Mouse (Mus musculus): ENCODE data around the gene Dusp6. TPM values are rescaled to one million over a fixed set of nuclear protein-coding genes. Genes with fewer than 3 reads are reported as not detected.

Dusp6 gene
- polyA plus RNA-seq, 1 experiment, result 0.10 TPM

- Histone ChIP-seq H3K36me3 (ENCODE audit: control insufficient read depth) (peaks cover 3% of the 10 kb centered on the region; the same call in 1 of the 2 replicates), H3K4me3 (replicated peaks) (no peak overlapping the region), H3K27me3 (ENCODE audit: control insufficient read depth) (peaks cover 28% of the 10 kb centered on the region), H3K4me1 (ENCODE audit: control insufficient read depth) (peaks cover 2% of the 10 kb centered on the region), H3K9me3 (ENCODE audit: control insufficient read depth, low read length) (peaks cover 2% of the 10 kb centered on the region; the same call in 1 of the 2 replicates)
- no peak for TF ChIP-seq TAL1 (IDR thresholded peaks at IDR 0.05; ENCODE audit: low read length)
- TF ChIP-seq GATA1 (IDR thresholded peaks at IDR 0.05; ENCODE audit: low read length), result no peak
These were observed 5.6 kb downstream of the Dusp6 start for GRCm38 (mm10) chr10:99268421-99269300.

GRCm38 (mm10) chr10:99269301-99269701, 6.3 kb downstream of the Dusp6 start:
- Histone ChIP-seq H3K4me3 (replicated peaks) (no peak overlapping the region), H3K27me3 (ENCODE audit: control insufficient read depth) (peaks cover 22% of the 10 kb centered on the region), H3K4me1 (ENCODE audit: control insufficient read depth) (no peaks in the 10 kb centered on the region), H3K9me3 (ENCODE audit: control insufficient read depth, low read length) (no peaks in the 10 kb centered on the region), H3K36me3 (ENCODE audit: control insufficient read depth) (peaks cover 3% of the 10 kb centered on the region; the same call in 1 of the 2 replicates)
- TF ChIP-seq GATA1 (IDR thresholded peaks at IDR 0.05; ENCODE audit: low read length), result no peak
- no peak for TF ChIP-seq TAL1 (IDR thresholded peaks at IDR 0.05; ENCODE audit: low read length)

- Histone ChIP-seq H3K9me3 (ENCODE audit: control insufficient read depth, low read length) (no peaks in the 10 kb centered on the region), H3K4me3 (replicated peaks) (no peak overlapping the region), H3K27me3 (ENCODE audit: control insufficient read depth) (peaks cover 18% of the 10 kb centered on the region), H3K4me1 (ENCODE audit: control insufficient read depth) (no peaks in the 10 kb centered on the region), H3K36me3 (ENCODE audit: control insufficient read depth) (peaks cover 3% of the 10 kb centered on the region; the same call in 1 of the 2 replicates)
- TF ChIP-seq GATA1 (IDR thresholded peaks at IDR 0.05; ENCODE audit: low read length) (no peak), TAL1 (IDR thresholded peaks at IDR 0.05; ENCODE audit: low read length) (no peak)
These were observed 6.7 kb downstream of the Dusp6 start for GRCm38 (mm10) chr10:99269704-99270103.

- Histone ChIP-seq H3K27me3 (ENCODE audit: control insufficient read depth) (peaks cover 11% of the 10 kb centered on the region), H3K4me3 (replicated peaks) (no peak overlapping the region), H3K9me3 (ENCODE audit: control insufficient read depth, low read length) (no peaks in the 10 kb centered on the region), H3K36me3 (ENCODE audit: control insufficient read depth) (peaks cover 3% of the 10 kb centered on the region; the same call in 1 of the 2 replicates), H3K4me1 (ENCODE audit: control insufficient read depth) (no peaks in the 10 kb centered on the region)
- TF ChIP-seq TAL1 (IDR thresholded peaks at IDR 0.05; ENCODE audit: low read length) (no peak), GATA1 (IDR thresholded peaks at IDR 0.05; ENCODE audit: low read length) (no peak)
These were observed 7.4 kb downstream of the Dusp6 start for GRCm38 (mm10) chr10:99270406-99270805.

- Histone ChIP-seq H3K4me1 (ENCODE audit: control insufficient read depth) (no peaks in the 10 kb centered on the region), H3K27me3 (ENCODE audit: control insufficient read depth) (peaks cover 5% of the 10 kb centered on the region), H3K36me3 (ENCODE audit: control insufficient read depth) (peaks cover 2% of the 10 kb centered on the region; the same call in 1 of the 2 replicates), H3K9me3 (ENCODE audit: control insufficient read depth, low read length) (no peaks in the 10 kb centered on the region), H3K4me3 (replicated peaks) (no peak overlapping the region)
- TF ChIP-seq GATA1 (IDR thresholded peaks at IDR 0.05; ENCODE audit: low read length), result no peak
- no peak for TF ChIP-seq TAL1 (IDR thresholded peaks at IDR 0.05; ENCODE audit: low read length)
These were observed 8.0 kb downstream of the Dusp6 start for GRCm38 (mm10) chr10:99271016-99271415.

GRCm38 (mm10) chr10:99273006-99273405, 10.0 kb downstream of the Dusp6 start:
- Histone ChIP-seq H3K36me3 (ENCODE audit: control insufficient read depth) (no peaks in the 10 kb centered on the region), H3K4me1 (ENCODE audit: control insufficient read depth) (no peaks in the 10 kb centered on the region), H3K27me3 (ENCODE audit: control insufficient read depth) (0 out of 2 replicates have a peak, but pooled peaks cover 2% of the 10 kb centered on the region), H3K4me3 (replicated peaks) (no peak overlapping the region), H3K9me3 (ENCODE audit: control insufficient read depth, low read length) (no peaks in the 10 kb centered on the region)
- no peak for TF ChIP-seq GATA1 (IDR thresholded peaks at IDR 0.05; ENCODE audit: low read length)
- no peak for TF ChIP-seq TAL1 (IDR thresholded peaks at IDR 0.05; ENCODE audit: low read length)

GRCm38 (mm10) chr10:99274640-99275039, 11.6 kb downstream of the Dusp6 start:
- no peaks in the 10 kb centered on the region for H3K27me3 ChIP-seq (ENCODE audit: control insufficient read depth)

GRCm38 (mm10) chr10:99279067-99279880, 16.2 kb downstream of the Dusp6 start:
- no peak overlapping the region for H3K4me3 ChIP-seq (replicated peaks)
- no peaks in the 10 kb centered on the region for H3K4me1 ChIP-seq (ENCODE audit: control insufficient read depth)
- H3K27me3 ChIP-seq (ENCODE audit: control insufficient read depth), result no peaks in the 10 kb centered on the region
- TF ChIP-seq TAL1 (IDR thresholded peaks at IDR 0.05; ENCODE audit: low read length), result no peak
- no peak for TF ChIP-seq GATA1 (IDR thresholded peaks at IDR 0.05; ENCODE audit: low read length)
- H3K36me3 ChIP-seq (ENCODE audit: control insufficient read depth), result no peaks in the 10 kb centered on the region
- no peaks in the 10 kb centered on the region for H3K9me3 ChIP-seq (ENCODE audit: control insufficient read depth, low read length)

More at GRCm38 (mm10) chr10:99274640-99275039, 11.6 kb downstream of the Dusp6 start:
- Histone ChIP-seq H3K4me1 (ENCODE audit: control insufficient read depth) (no peaks in the 10 kb centered on the region), H3K4me3 (replicated peaks) (no peak overlapping the region), H3K9me3 (ENCODE audit: control insufficient read depth, low read length) (no peaks in the 10 kb centered on the region), H3K36me3 (ENCODE audit: control insufficient read depth) (no peaks in the 10 kb centered on the region)
- TF ChIP-seq GATA1 (IDR thresholded peaks at IDR 0.05; ENCODE audit: low read length), result no peak
- TF ChIP-seq TAL1 (IDR thresholded peaks at IDR 0.05; ENCODE audit: low read length), result no peak

GRCm38 (mm10) chr10:99283981-99284385, 21.0 kb downstream of the Dusp6 start:
- Histone ChIP-seq H3K4me3 (replicated peaks) (no peak overlapping the region), H3K27me3 (ENCODE audit: control insufficient read depth) (peaks cover 7% of the 10 kb centered on the region), H3K36me3 (ENCODE audit: control insufficient read depth) (no peaks in the 10 kb centered on the region), H3K9me3 (ENCODE audit: control insufficient read depth, low read length) (no peaks in the 10 kb centered on the region), H3K4me1 (ENCODE audit: control insufficient read depth) (no peaks in the 10 kb centered on the region)
- TF ChIP-seq TAL1 (IDR thresholded peaks at IDR 0.05; ENCODE audit: low read length) (no peak), GATA1 (IDR thresholded peaks at IDR 0.05; ENCODE audit: low read length) (no peak)

Data from erythroblast, embryonic 14.5 days (primary cell).